Mouse (Mus musculus) frontal cortex, postnatal 10 days (tissue): ENCODE data around the gene Gm5105.

Experiments used
- DNase-seq, 2 experiments: peaks; one replicate each; pipeline ENCODE4 v3.0.0; 2022; ENCODE audit warnings: low spot score in 2 of 2, mixed read lengths in 1 of 2

Gene Gm5105

DNA sequence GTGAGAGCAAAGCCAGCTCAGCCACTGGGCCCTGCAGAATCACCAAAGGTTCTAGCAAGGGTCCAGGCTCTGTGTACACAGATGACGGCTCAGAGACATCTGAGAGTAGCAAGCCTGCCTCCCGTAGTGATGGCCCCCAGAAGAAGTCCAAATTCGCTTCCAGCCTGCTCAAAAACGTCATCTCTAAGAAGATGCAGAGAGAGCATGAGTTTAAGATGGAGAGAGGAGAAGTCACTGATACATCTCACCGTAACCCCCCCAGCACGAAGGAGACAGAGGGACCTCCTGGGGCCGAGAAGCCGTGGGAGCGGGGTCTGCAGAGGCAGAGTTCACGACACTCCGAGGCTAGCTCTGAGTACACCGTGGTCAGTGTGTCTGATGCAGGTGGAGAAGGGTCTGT, at the start of gene Gm5105:
Gene Gm5105, minus strand, starts transcription at position 101 of the 400 bp plus-strand sequence.
- DNase-seq: no peak

DNA sequence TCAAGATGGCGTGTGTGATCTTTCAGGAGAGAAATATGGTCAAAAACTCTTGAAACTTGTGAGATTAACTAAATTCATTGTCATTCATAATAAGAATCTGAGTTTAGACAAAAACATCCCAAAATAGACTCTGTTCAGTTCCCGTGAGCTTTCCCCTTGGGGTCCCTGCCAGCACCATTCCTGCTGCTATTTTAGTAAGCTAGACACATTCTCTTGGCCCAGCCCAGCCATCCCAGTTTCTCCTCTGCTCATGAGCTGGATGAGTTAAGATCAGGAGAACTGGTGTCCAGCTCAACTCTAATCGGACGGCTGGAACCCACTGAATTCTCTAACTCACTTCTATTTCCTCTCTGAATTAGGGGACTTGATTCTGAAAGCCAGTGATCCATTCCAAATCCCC, 49.7 kb upstream of the Gm5105 start:
- DNase-seq: no peak

DNA sequence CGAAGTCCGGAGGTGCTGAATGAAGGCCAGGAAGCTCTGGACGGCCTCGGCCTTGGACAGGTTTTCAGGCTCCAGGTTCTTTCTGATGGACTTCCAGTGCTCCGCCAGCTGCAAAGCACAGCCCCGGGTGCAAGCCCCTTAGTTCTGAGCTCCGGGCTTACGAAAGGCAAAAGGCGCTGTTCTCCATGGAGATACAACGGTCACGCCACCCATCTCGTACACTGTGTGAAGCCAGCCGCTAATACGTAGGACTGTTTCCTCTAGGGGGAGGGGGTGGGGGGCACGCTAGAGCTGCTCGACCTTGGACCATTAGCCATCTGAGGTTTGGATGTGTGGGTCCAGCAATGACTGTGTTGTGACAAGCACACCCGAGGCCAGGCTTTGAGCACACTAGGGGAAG, 46.9 kb upstream of the Gm5105 start:
- DNase-seq: no peak

DNA sequence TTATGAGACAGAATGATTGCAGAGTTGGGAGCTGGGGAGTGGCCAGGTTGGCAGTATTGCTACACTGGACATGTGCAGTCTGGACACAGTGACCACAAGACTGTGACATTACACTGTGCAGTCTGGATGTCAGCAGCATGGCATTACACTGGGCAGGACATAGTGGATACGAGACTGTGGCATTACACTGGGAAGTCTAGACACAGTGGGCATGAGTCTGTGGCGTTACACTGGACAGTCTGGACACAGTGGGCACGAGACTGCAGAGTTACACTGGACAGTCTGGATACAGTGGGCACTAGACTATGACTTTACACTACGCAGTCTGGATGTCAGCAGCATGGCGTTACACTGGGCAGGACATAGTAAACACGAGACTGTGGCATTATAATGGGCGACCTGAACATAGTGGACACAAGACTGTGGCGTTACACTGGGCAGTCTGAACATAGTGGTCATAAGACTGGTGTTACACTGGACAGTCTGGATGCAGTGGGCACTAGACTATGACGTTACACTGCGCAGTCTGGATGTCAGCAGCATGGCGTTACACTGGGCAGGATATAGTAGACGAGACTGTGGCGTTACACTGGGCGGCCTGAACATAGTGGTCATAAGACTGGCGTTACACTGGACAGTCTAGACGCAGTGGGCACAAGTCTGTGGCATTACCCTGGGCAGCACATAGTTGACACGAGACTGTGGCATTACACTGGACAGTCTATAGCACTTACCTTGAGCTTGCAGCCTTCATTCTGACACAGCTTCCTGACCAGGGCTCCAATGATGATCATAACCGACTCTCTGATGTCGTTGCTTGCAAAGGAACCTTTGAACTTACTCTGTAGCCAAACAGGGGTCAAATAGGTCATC, 44.0 kb upstream of the Gm5105 start:
- no peak for DNase-seq

DNA sequence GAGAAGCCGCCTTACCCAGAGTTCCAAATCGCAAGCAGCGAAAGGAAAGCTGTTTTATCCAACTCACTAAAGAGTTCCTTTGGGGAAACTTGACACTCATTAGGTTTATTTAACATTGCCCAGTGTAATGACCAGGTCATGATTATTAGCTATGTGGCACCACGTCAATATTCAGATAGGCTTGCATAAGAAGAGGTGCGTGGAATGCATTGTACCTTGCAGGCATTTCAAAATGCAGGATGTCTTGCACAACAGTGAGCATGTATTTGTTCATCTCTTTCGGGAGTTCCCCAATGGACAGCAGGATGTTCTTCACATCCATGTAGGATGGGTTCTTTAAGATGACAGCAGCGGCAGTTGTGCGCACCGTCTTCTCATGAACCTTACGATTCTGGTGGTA, 39.7 kb upstream of the Gm5105 start:
- no peak for DNase-seq

DNA sequence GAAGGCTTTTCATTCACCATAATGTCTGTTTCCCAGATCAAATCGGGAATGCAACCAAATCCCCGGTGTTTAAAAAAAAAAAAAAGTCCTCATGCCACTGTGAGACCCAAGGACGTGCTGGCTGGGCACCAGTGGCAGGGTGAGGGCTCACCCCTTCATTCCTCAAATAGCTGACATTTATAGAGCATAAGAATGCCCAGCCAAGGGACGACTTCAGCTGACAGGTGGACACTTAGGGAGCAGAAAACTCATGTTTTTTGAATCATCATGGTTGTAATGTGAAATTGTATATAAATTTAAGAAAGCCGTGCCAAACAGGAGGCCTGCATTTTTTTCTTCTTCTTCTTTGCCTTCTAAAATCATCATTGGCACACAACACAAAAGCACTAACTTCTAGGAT, 37.9 kb upstream of the Gm5105 start:
- DNase-seq: no peak

DNA sequence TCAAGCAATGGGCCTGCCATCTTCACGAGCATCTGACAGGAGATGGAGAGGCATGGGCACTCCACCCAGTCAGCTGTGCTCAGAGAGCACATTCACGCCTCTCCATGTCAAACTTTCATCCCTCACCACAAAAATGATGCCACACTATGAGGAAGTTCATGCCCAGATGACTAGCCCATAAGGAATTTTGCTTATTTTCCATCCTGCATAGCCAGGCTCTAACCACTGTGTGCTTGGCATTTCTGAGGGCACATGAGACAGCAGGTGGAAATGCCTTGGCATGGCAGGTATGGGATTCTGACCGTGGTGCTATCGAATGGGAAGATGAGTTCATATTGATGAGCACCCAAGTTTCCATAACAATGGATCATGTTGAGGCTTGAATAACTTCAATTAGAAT, 36.5 kb upstream of the Gm5105 start:
- DNase-seq: no peak

DNA sequence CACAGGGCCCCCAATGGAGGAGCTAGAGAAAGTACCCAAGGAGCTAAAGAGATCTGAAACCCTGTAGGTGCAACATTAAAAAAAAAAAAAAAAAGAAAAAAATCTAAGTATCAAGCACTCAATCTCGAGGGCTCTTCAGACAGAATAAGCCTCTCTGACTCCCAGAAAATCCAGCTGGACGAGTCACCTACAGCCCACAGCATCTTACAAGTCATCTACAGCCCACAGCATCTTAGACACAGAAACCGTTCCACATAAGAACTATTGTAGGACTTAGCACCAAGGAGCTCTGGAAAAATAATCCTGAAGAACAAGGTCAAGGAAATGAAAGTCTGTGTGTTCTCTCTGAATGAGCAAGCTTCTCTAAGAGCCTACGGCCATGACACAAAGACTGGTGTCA, 34.7 kb upstream of the Gm5105 start:
- DNase-seq: no peak

DNA sequence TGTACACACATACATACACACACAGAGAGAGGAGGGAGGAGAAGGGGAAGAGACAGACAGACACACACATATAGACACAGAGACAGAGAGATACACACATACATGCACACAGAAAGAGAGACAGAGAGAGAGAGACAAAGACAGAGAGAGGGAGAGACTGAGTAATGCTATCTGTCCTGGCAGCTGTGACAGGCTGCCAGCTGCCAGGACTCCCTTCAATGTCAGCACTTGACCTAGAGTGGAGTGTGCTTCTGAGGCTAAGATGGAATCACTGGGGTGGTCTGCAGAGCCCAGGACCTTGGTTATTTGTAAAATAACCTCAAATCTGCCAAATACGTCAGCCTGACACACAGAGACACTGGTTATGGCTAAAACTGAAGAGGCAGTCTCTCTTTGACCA, 30.5 kb upstream of the Gm5105 start:
- no peak for DNase-seq

DNA sequence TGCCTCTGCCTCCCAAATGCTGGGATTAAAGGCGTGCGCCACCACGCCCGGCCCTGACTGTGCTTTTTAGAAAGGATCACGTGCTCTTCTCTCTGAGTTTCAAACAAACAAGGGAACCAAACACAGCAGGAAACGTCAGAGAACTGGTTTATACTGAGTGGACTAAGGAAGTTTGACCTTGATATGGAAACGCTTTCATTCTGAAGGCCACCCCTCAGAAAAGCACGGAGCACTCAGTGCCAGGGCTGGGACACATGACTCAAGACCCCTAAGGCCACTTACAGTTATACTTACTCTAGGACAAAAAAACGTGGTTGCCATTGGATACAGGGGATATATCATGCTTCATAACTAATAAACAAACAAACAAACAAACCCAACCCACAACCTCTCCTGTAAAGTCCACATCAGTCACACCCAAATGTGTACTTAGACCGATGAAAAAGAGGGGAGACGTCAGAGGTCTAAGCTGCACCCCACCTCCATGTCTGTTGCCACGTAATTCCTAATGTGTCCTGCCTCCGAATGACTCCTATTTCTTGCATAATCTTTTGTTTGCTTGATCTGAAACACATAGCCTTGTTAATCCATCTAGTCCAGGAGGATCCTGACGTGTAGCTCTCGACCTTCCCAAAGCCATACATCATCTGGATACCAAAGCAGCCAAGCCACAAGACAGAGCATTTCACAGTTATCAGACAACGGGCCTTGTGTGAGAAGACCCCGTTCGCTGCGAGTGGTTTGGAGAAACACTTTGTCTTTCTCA, 29.3 kb upstream of the Gm5105 start:
- no peak for DNase-seq

DNA sequence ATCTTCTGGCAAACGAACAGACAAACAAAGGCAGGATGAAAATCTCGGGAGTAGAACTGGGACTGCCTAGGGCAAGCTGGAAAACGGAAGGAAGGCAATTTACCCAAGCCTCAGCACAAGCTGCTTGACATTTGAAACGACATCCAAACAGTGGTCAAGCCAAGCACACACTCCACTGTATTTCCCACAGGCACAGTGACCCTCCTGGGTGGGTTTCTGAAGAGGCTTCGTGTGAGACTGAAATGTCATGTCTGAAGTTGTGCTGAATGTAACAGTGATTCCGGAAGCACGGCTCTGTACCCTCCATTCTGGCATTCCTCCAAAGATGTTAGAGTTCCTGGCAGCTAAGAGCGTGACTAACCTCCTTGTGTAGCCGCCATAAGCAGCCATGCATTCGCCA, 28.5 kb upstream of the Gm5105 start:
- DNase-seq: no peak

DNA sequence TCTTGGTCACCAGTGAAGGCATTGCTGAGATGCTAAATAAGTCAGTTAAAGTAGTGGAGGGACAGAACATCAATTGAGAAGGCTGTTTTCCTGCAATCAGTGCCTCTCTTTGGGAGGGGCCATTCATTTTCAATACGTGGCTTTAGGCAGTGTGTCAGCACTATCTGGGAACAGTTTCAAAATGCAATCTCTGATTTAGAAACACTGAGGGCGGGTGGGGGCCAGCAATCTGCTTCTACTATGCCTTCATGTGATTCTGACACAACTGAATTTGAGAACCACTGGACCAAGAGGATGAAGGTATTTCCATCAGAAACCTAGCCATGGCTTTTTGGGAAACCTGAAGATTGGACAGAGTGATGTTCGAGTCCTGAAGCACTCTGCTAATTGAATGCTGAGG, 28.1 kb upstream of the Gm5105 start:
- no peak for DNase-seq

DNA sequence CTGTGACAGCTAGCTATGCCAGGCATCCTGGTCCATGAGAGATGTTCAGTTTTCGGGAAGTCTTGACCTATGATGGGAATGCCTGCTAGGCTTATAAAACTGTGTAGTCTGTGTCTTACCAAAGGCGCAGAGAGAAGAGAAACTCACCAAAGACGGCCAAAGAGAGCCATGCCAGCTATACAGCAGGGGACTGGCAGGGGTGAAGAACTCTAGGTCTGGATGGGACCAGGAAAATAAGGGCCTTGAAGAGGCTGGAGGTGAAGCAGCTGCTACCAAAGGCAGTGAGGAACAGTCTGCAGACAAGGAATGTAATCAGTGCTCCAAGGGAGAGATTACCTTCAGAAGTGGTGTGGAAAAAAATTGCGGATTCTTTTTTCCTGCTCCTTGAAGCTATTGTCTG, 16.7 kb upstream of the Gm5105 start:
- no peak for DNase-seq

DNA sequence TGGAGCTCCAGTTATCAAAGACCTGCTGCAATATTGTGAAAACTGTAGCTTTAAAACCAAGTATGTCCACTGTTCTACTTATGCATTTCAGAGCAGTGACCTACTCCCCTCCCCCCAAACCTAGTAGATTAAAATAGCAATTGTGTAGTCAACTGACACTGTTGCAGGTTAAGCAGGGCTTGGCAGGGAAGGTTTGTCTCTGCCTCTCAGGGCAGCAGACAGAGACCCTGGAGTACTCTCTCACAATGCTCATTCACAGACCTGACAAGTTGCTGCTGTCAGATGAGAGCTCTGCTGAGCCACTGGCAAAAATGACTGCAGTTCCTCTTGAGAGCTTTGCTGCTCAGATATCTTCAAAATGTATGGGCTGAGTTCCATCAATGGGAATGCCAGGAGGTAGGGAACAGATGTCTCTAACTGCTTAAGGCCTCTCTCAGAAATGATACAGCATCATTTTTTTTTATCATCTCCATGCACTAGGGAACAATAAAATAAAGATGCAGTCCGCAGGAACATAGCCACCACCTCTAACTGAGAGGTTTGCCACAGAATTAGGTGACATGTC, 16.0 kb upstream of the Gm5105 start:
- DNase-seq: no peak

DNA sequence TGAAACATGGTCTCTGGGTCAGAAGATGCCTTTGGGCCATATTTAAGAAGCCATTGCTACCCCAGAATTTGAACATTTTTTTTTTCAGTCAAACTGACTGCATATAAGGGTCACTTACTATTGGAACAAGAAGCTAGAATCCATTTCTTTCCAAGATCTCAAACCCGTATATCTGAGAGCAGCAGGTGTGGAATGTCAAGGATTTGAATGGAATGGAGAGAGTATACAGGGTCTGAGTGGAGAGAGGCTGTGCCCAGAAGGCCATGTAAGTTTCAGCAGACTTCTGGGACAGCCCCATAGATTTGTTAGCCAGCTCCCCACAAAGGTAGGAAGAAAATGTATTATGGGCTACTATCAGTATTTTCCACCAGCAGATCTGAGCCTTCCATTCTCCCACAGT, 11.5 kb upstream of the Gm5105 start:
- DNase-seq: no peak

DNA sequence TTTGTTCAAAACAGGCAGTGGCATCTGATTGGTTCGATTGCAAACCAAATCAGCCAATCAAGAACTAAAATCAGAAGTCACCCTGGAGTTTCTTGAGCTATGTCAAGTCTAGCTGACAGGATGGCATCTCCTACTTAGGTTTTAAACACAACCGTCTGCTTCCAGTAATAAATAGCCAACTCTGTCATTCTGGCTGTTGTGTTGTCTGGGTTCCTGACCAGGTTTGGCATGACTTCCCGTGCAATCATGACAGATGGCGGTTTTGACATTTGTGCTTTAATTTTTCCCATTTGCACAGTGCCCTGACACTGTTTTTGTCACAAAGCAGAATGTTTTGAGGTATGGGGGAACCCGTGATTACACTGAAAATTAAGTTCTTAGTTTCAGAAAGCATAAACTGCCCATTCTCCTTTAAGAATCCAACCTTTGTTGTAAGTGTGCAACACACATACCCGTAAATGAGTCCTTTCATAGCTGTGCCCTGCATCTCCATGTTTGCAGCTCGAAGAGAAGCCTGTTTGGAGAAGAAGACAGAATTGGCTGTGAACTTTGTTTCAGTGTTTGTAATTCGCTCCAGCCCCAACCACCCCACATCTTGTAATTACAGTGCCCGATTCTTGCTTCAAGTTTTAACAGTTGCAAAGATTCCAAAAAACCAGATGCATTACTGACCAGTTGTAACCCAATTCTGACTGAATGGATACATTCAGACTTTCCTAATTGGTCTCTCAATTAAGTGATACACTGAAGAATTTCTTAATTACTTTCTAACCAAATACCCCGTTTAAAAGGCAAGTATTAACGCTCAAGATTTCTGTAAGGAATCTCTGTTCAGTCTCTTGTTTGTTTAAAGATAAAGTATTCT, 10.5 kb upstream of the Gm5105 start:
- DNase-seq: no peak

DNA sequence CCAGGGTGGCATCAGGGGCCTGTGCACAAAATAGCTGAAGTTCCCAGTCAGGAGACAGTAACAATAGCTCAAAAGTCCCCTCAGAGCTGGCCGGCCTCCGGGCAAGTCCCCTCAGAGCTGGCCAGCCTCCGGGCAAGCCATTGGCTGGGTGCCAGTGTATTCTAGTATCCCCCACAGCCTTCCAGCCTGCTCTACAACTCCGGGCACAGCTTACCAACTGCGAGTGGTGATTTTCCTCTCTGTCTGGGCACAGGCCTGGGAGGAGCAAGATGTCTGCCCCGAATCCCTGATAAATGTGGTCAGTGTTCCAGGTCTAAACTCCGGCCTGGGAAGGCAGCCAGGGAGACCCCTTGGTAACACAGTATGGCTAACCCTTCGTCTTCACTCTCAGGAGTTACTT, 8.0 kb upstream of the Gm5105 start:
- DNase-seq: peak; percentile 22 to 48

DNA sequence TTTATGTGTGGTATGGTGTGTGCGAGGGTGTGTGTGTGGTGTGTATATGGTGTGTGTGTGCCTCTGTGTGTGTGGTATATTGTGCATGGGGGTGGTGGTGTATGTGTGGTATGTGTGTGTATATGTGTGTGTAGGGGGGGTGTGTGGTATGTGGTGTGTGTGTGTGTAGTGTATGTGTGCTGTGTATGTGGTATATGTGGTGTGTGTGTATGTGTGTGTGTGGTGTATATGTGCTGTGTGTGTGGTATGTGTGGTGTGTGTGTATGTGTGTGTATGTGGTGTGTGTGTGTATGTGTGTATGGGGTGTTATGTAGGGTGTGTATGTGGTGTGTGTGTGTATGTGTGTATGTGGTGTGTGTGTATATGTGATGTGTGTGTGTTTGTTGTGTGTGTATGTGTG, 7.0 kb upstream of the Gm5105 start:
- no peak for DNase-seq

DNA sequence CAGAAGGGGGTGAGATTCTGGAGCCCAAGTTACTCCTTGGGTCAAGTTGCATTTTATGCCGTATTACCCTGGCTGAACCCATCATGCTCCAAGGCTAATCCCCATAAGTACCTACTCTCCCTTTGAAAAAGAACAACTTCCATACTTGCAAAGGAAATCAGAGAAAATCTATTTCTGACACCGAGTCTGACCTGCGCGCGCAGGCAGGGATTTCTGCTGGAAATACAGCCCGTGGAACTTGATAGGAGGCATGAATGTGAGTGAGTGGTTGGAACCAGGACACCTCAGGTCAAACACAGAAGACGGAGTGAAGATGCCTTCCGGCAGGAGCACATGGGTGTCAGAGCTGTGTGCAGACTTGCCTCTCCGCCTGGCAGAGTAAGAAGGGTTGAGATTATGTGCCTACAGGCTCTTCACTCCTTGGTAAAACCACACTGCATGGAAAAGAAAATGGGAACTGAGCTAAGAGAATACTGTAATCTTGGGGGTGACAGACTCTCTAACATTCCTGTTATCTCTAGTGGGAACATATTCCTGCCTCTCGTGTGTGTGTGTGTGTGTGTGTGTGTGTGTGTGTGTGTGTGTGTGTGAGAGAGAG, 4.4 kb upstream of the Gm5105 start:
- DNase-seq: no peak

DNA sequence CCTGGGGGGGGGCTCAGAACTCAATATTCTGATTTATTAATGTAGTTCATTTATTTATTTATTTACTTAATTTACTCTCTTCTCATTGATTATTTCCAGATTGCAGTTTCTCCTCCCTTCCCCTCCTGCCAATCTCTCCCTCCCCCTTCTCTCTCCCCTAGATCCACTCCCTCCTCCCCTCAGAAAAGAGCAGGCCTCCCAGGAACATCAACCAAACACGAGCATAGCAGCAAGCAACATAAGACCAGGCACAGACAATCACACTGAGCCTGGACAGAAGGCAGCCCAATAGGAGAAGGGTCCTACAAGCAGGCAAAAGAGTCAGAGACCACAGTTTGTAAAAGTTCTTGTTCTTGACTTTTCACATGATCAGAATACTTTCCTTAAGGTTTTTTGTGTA, 3.8 kb upstream of the Gm5105 start:
- DNase-seq: no peak

DNA sequence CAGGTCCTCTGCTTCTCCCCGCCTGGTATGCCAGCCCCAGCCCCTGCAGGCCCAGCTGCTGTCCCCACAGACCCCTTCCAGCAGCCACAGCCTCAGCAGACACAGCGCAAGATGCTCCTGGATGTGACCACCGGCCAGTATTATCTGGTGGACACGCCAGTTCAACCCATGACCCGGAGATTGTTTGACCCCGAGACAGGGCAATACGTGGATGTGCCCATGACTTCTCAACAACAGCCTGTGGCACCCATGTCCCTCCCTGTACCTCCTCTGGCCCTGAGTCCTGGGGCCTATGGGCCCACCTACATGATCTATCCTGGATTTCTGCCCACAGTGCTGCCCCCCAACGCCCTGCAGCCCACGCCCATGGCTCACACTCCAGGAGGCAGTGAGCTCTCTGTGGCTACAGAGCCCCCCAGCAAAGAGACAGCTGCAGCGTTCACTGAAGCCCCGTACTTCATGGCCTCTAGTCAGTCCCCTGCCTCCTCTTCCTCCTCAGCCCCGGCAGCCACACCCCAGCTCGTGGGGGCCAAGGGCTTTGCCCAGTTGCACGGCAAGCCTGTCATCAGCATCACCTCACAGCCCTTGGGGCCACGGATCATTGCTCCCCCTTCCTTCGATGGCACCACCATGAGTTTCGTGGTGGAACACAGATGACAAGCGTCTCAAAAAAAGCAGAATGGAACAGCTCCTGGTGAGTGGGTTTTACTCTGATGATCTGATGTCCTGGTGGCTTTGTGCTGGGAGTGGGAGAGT, 2.7 kb upstream of the Gm5105 start:
- no peak for DNase-seq
